29 mouse cellular contexts compared by ENCODE assay signal in genomic region chr5:66933134-66933804, GRCm38 (mm10).
DNase-seq lines count a peak whose midpoint lies in the region; ATAC-seq and TF ChIP-seq lines count a peak whose summit lies in the region.
"Had no signal": no experiment of that assay in that cellular context is flagged by ENCODE, and none has a peak within 500 bp of the region (broad histone marks: within the 10 kb centered on the region; RNA-seq: fewer than 3 reads in every experiment).

No protein-coding gene starts in this region.

- peak; percentile 67 for ATAC-seq in kidney, embryonic 15.5 days (replicated peaks; ENCODE audit: low FRiP score)
- no peak for ATAC-seq in midbrain, embryonic 11.5 days (ENCODE audit: low FRiP score)
- no peak for ATAC-seq in midbrain, embryonic 14.5 days (ENCODE audit: low FRiP score, low TSS enrichment)
- ATAC-seq in embryonic facial prominence, embryonic 11.5 days (replicated peaks; ENCODE audit: insufficient number of reproducible peaks, low FRiP score, low TSS enrichment, low read depth) = no peak
- ATAC-seq: forebrain, embryonic 14.5 days; forebrain, postnatal 0 days; hindbrain, embryonic 16.5 days had no signal

- TF ChIP-seq POLR2A in brain, embryonic 14.5 days (IDR thresholded peaks at IDR 0.05; ENCODE audit: borderline replicate concordance, extremely low read depth, insufficient read depth, insufficient read length, poor library complexity, severe bottlenecking) = no peak

- H3K36me3 ChIP-seq in kidney, embryonic 15.5 days = no peaks in the 10 kb centered on the region
- H3K36me3 ChIP-seq in midbrain, embryonic 11.5 days (ENCODE audit: control insufficient read depth, insufficient read depth, low read length) = no peaks in the 10 kb centered on the region
- H3K36me3 ChIP-seq in midbrain, embryonic 14.5 days (ENCODE audit: control insufficient read depth, insufficient read depth, low read length) = no peaks in the 10 kb centered on the region
- no peaks in the 10 kb centered on the region for H3K36me3 ChIP-seq in embryonic facial prominence, embryonic 11.5 days (replicated peaks; ENCODE audit: control insufficient read depth, insufficient read depth, low read depth, low read length)
- H3K36me3 ChIP-seq: G1E; heart, embryonic 12.5 days; heart, embryonic 15.5 days; hindbrain, embryonic 10.5 days; hindbrain, embryonic 13.5 days had no signal

- no peak overlapping the region for H3K9ac ChIP-seq in kidney, embryonic 15.5 days
- no peak overlapping the region for H3K9ac ChIP-seq in midbrain, embryonic 11.5 days (ENCODE audit: low read length)
- no peak overlapping the region for H3K9ac ChIP-seq in midbrain, embryonic 14.5 days (replicated peaks; ENCODE audit: low read length)
- no peak overlapping the region for H3K9ac ChIP-seq in embryonic facial prominence, embryonic 11.5 days (replicated peaks; ENCODE audit: low read length)
- H3K9ac ChIP-seq: forebrain, postnatal 0 days; heart, embryonic 12.5 days; heart, embryonic 15.5 days; hindbrain, embryonic 13.5 days had no signal

- H3K27me3 ChIP-seq in kidney, embryonic 15.5 days = no peaks in the 10 kb centered on the region
- no peaks in the 10 kb centered on the region for H3K27me3 ChIP-seq in midbrain, embryonic 11.5 days (ENCODE audit: control insufficient read depth, insufficient read depth, low read length)
- no peaks in the 10 kb centered on the region for H3K27me3 ChIP-seq in midbrain, embryonic 14.5 days (ENCODE audit: control insufficient read depth, insufficient read depth, low read length)
- H3K27me3 ChIP-seq in embryonic facial prominence, embryonic 11.5 days (ENCODE audit: control insufficient read depth, insufficient read depth, low read length) = no peaks in the 10 kb centered on the region
- H3K27me3 ChIP-seq: CH12.LX; heart, embryonic 15.5 days; hindbrain, embryonic 13.5 days; Patski had no signal

- no peak for TF ChIP-seq CTCF in brain, embryonic 14.5 days (IDR thresholded peaks at IDR 0.05; ENCODE audit: borderline replicate concordance, extremely low read depth, insufficient read depth, insufficient read length)

- no peak overlapping the region for H3K27ac ChIP-seq in kidney, embryonic 15.5 days
- no peak overlapping the region for H3K27ac ChIP-seq in midbrain, embryonic 11.5 days (ENCODE audit: low read depth, low read length)
- H3K27ac ChIP-seq in midbrain, embryonic 14.5 days (replicated peaks; ENCODE audit: low read depth, low read length) = no peak overlapping the region
- 0 out of 2 replicates have a peak overlapping the region, but pooled peaks have one; percentile 24 for H3K27ac ChIP-seq in embryonic facial prominence, embryonic 11.5 days (replicated peaks; ENCODE audit: low read depth, low read length)
- H3K27ac ChIP-seq: gastrocnemius, adult 2 months; heart, embryonic 15.5 days; hindbrain, embryonic 10.5 days; hindbrain, embryonic 13.5 days had no signal

- H3K9me3 ChIP-seq in kidney, embryonic 15.5 days (replicated peaks) = no peaks in the 10 kb centered on the region
- H3K9me3 ChIP-seq in midbrain, embryonic 11.5 days (ENCODE audit: control insufficient read depth, low read length) = no peaks in the 10 kb centered on the region
- H3K9me3 ChIP-seq in midbrain, embryonic 14.5 days (ENCODE audit: control insufficient read depth, low read length) = no peaks in the 10 kb centered on the region
- H3K9me3 ChIP-seq in embryonic facial prominence, embryonic 11.5 days (replicated peaks; ENCODE audit: control insufficient read depth, low read length) = no peaks in the 10 kb centered on the region
- H3K9me3 ChIP-seq: heart, embryonic 12.5 days; heart, embryonic 15.5 days; hindbrain, embryonic 10.5 days; hindbrain, embryonic 13.5 days had no signal

- H3K4me2 ChIP-seq in kidney, embryonic 15.5 days = no peak overlapping the region
- H3K4me2 ChIP-seq in midbrain, embryonic 11.5 days = no peak overlapping the region
- no peak overlapping the region for H3K4me2 ChIP-seq in midbrain, embryonic 14.5 days (ENCODE audit: low read length)
- no peak overlapping the region for H3K4me2 ChIP-seq in embryonic facial prominence, embryonic 11.5 days (ENCODE audit: low read depth, low read length)
- H3K4me2 ChIP-seq: heart, embryonic 12.5 days; heart, embryonic 15.5 days; hindbrain, embryonic 13.5 days had no signal

- H3K4me1 ChIP-seq in kidney, embryonic 15.5 days = peaks cover 20% of the 10 kb centered on the region
- no peaks in the 10 kb centered on the region for H3K4me1 ChIP-seq in midbrain, embryonic 11.5 days (ENCODE audit: control insufficient read depth, insufficient read depth, low read length)
- no peaks in the 10 kb centered on the region for H3K4me1 ChIP-seq in midbrain, embryonic 14.5 days (ENCODE audit: control insufficient read depth, insufficient read depth, low read length)
- no peaks in the 10 kb centered on the region for H3K4me1 ChIP-seq in embryonic facial prominence, embryonic 11.5 days (ENCODE audit: control insufficient read depth, insufficient read depth, low read length)
- H3K4me1 ChIP-seq: heart, embryonic 12.5 days; hindbrain, embryonic 13.5 days had no signal

- DNase-seq in kidney, adult 9 months = no peak
- peak; percentile 79 for DNase-seq in midbrain, embryonic 11.5 days (ENCODE audit: low spot score, missing footprints)
- DNase-seq in midbrain, embryonic 14.5 days = no peak
- peak; percentile 26 for DNase-seq in brain, embryonic 14.5 days (ENCODE audit: low read depth)
- DNase-seq in embryonic facial prominence, embryonic 11.5 days (ENCODE audit: low spot score) = no peak
- no peak for DNase-seq in heart, adult 11 months
- no peak for DNase-seq in adrenal gland, adult 18-20 months (ENCODE audit: low spot score in 2 of 2)
- DNase-seq: adrenal gland, adult 2 months; adrenal gland, postnatal 14 days; B cell, adult 2 months; cerebellum, adult 18-20 months; cerebellum, adult 9-10 months; cerebellum, postnatal 14 days; forebrain, postnatal 0 days; gastrocnemius, adult 2 months; gastrocnemius, postnatal 14 days; heart, adult 18-20 months; heart, postnatal 10 days; heart, postnatal 36 days had no signal

- H3K4me3 ChIP-seq in kidney, embryonic 15.5 days (replicated peaks) = no peak overlapping the region
- H3K4me3 ChIP-seq in midbrain, embryonic 11.5 days (ENCODE audit: low read depth, low read length) = no peak overlapping the region
- H3K4me3 ChIP-seq in midbrain, embryonic 14.5 days (replicated peaks; ENCODE audit: low read depth, low read length) = no peak overlapping the region
- H3K4me3 ChIP-seq in embryonic facial prominence, embryonic 11.5 days (ENCODE audit: low read depth, low read length) = no peak overlapping the region
- H3K4me3 ChIP-seq: gastrocnemius, adult 2 months; heart, embryonic 12.5 days; heart, embryonic 15.5 days; hindbrain, embryonic 10.5 days; hindbrain, embryonic 13.5 days had no signal

- WGBS in kidney, embryonic 15.5 days = 36% methylated on average over 10 of the region's 10 CpGs
- 63% methylated on average over 10 of the region's 10 CpGs for WGBS in midbrain, embryonic 11.5 days
- WGBS in midbrain, embryonic 14.5 days = 49% methylated on average over 10 of the region's 10 CpGs
- 51% methylated on average over 10 of the region's 10 CpGs for WGBS in embryonic facial prominence, embryonic 11.5 days

Comparison
In these comparisons a context has a peak if more than half of its experiments do, and no peak if none do; other contexts are left out.
1. DNase-seq: peak in midbrain, embryonic 11.5 days (single experiment) and brain, embryonic 14.5 days (single experiment); none in kidney, adult 9 months (single experiment), midbrain, embryonic 14.5 days (single experiment), embryonic facial prominence, embryonic 11.5 days (single experiment), heart, adult 11 months (single experiment) and adrenal gland, adult 18-20 months (0 of 2).